Mouse (Mus musculus) lung, embryonic 16.5 days (tissue): Measurements from ENCODE around the gene Gcnt2. TPM values are rescaled to one million over a fixed set of nuclear protein-coding genes. Genes with fewer than 3 reads are reported as not detected.
"Not testable (repeated sequence)": the region's sequence is repeated elsewhere in the genome, so short reads cannot be mapped to it uniquely, and the experiment has no call there.

Experiments
- ATAC-seq: fragments of 200-750 bp; cut with Nextera tagmentation; 2 replicates; pipeline ENCODE4 v1.8.0; 2017; ENCODE audit warnings: low read depth, mild to moderate bottlenecking, moderate library complexity
- H3K27ac ChIP-seq: fragments of 300-500 bp; sonication (generic); 2 replicates; pipeline ENCODE4 v1.5.1; 2014; ENCODE audit warnings: mild to moderate bottlenecking, control low read depth, low read length
- H3K27me3 ChIP-seq: fragments of 300-500 bp; sonication (generic); 2 replicates; pipeline ENCODE4 v1.6.1; 2014; ENCODE audit warnings: low read depth, low read length, mixed read lengths; ENCODE audit not compliant: control insufficient read depth, insufficient read depth
- H3K36me3 ChIP-seq: fragments of 300-500 bp; sonication (generic); 2 replicates; pipeline ENCODE4 v1.6.1; 2014; ENCODE audit warnings: low read length; ENCODE audit not compliant: control insufficient read depth, insufficient read depth
- H3K4me1 ChIP-seq: fragments of 300-500 bp; sonication (generic); replicated peaks from 2 replicates; pipeline ENCODE4 v1.6.1; 2014; ENCODE audit warnings: low read length, mixed read lengths; ENCODE audit not compliant: control insufficient read depth, insufficient read depth
- H3K4me2 ChIP-seq: fragments of 300-500 bp; sonication (generic); 2 replicates; pipeline ENCODE4 v1.6.1; 2014; ENCODE audit warnings: low read depth, low read length, control low read depth
- H3K4me3 ChIP-seq: fragments of 300-500 bp; sonication (generic); 2 replicates; pipeline ENCODE4 v1.5.1; 2014; ENCODE audit warnings: mild to moderate bottlenecking, low read length, control low read depth
- H3K9ac ChIP-seq: fragments of 300-500 bp; sonication (generic); 2 replicates; pipeline ENCODE4 v1.6.1; 2014; ENCODE audit warnings: low read length, control low read depth
- H3K9me3 ChIP-seq: fragments of 300-500 bp; sonication (generic); 2 replicates; pipeline ENCODE4 v1.6.1; 2016; ENCODE audit warnings: low read length; ENCODE audit not compliant: control insufficient read depth
- WGBS: fragments of 180-500 bp; shearing (Covaris S2); extraction: QIAGEN DNeasy Blood & Tissue Kit; methylation state at CpG from one replicate; pipeline ENCODE4 v1.1.7; 2014; 5-methylcytosine and 5-hydroxymethylcytosine counted together
- polyA plus RNA-seq: library from polyadenylated mRNA; unstranded; fragments of >200 nt; fragmentation: Nextera tagmentation; extraction: Ambion mirVana; gene quantifications from 2 replicates; pipeline ENCODE4 v1.2.1, GENCODE M21; 2015

The Gcnt2 gene
- polyA plus RNA-seq, 1 experiment from 2014 or later: 4.5 TPM

GRCm38 (mm10) chr13:40982759-40983158 is 123.2 kb downstream of the Gcnt2 start:
- WGBS: 86% methylated on average over 1 of the region's 1 CpGs
- no peak overlapping the region for H3K27ac ChIP-seq
- H3K9ac ChIP-seq: no peak overlapping the region
- H3K4me2 ChIP-seq: no peak overlapping the region
- ATAC-seq: no peak
- H3K4me3 ChIP-seq: no peak overlapping the region
- 0 out of 2 replicates have a peak, but pooled peaks cover 3% of the 10 kb centered on the region for H3K4me1 ChIP-seq
- H3K9me3 ChIP-seq: no peaks in the 10 kb centered on the region
- no peaks in the 10 kb centered on the region for H3K27me3 ChIP-seq
- H3K36me3 ChIP-seq: no peaks in the 10 kb centered on the region

DNA sequence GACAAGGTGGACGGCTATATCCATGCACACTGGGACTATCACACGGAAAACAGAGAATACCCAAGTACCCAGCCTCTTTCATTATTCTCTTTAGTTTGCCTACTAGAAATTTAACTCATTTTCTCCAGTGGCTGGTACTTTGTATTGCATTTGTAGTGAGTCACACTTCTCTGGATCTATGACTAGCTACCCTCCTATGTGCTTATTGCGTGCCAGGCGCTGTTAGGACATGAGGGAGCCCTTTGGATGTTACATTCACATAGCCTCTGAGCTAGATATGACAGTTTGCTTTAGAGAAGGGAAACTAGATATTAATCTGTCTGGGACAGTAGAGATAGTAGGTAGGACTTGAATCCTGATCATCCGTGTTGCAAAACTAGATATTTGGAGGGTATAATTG is 126.5 kb downstream of the Gcnt2 start:
- H3K9ac ChIP-seq: no peak overlapping the region
- no peaks in the 10 kb centered on the region for H3K9me3 ChIP-seq
- no peak overlapping the region for H3K27ac ChIP-seq
- no peak for ATAC-seq
- no peaks in the 10 kb centered on the region for H3K4me1 ChIP-seq
- no peak overlapping the region for H3K4me3 ChIP-seq
- 89% methylated on average over 5 of the region's 5 CpGs for WGBS
- no peaks in the 10 kb centered on the region for H3K36me3 ChIP-seq
- no peaks in the 10 kb centered on the region for H3K27me3 ChIP-seq
- no peak overlapping the region for H3K4me2 ChIP-seq

DNA sequence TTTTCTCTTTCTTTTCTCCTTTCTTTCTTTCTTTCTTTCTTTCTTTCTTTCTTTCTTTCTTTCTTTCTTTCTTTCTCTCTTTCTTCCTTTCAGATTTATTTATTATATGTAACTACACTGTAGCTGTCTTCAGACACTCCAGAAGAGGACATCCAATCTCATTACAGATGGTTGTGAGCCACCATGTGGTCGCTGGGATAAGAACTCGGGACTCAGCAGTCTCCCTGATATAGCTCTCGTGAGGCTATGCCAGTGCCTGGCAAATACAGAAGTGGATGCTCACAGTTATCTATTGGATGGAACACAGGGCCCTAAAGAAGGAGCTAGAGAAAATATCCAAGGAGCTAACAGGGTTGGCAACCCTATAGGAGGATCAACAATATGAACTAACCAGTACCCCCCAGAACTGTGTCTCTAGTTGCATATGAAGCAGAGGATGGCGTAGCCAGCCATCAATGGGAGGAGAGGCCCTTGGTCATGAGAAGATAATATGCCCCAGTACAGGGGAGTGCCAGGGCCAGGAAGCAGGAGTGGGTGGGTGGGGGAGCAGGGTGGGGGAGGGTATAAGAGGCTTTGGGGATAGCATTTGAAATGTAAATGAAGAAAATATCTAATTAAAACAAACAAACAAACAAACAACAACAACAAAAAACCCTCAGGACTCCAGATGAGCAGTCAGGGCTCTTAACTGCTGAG is 128.2 kb downstream of the Gcnt2 start:
- ATAC-seq, H3K36me3 ChIP-seq, H3K9ac ChIP-seq, H3K4me3 ChIP-seq, H3K4me2 ChIP-seq, H3K27me3 ChIP-seq, H3K9me3 ChIP-seq, H3K27ac ChIP-seq, H3K4me1 ChIP-seq: not testable (repeated sequence)
- 60% methylated on average over 4 of the region's 4 CpGs for WGBS

DNA sequence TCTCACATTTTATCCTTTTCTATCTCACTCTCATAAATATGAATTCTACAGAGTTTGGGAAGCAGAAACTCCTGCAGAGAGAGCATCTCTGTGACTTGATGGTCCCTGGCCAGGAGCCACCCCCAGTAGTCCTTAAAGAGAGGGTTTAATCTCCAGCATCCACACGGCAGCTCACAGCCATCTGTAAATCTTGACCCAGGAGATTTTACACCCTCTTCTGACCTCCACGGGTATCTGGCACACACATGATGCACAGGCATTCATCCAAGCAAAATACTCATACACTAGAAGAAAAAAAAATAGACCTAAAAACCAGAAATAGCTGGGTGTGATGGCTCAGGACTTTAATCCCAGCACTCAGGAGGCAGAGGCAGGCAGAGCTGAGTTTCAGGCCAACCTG is 128.9 kb downstream of the Gcnt2 start:
- no peak overlapping the region for H3K4me3 ChIP-seq
- no peak overlapping the region for H3K4me2 ChIP-seq
- H3K4me1 ChIP-seq: no peaks in the 10 kb centered on the region
- no peak overlapping the region for H3K9ac ChIP-seq
- no peak for ATAC-seq
- 43% methylated on average over 2 of the region's 2 CpGs for WGBS
- H3K27ac ChIP-seq: no peak overlapping the region
- H3K27me3 ChIP-seq: no peaks in the 10 kb centered on the region
- H3K36me3 ChIP-seq: no peaks in the 10 kb centered on the region
- no peaks in the 10 kb centered on the region for H3K9me3 ChIP-seq

DNA sequence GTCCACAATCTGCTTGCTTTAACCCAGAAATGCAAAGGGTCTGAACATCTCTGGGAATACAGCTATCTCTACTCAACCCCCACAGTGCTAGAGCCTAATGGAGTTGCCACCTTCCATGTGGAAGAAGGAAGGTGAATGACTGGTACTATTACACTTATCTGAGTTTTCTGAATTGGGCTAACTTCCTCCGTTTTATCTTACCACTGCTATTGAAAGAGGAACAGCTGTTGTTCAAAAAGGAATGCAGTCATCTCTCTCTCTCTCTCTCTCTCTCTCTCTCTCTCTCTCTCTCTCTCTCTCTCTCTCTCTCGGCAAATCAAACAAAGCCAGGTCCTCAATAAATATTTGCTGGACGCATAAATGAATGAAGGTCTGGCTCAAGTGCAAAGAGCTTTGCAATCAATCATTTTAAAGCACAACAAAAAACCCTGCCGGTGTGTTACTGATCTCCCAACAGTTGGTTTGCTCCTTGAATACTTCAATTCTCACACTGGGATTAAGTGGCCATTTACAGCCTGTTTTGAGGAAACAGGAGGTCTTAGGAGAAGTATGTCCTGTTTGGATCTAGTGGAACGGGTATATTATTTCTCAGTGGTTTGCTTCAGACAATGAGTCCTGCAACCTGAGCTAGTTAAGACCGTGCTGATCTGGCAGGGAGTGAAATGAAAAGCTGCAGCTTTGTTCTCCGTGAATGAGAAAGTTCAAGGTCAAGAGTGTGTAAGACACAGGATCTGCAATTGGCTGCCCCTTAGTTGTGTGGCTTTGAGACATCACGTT is 135.1 kb downstream of the Gcnt2 start:
- Histone ChIP-seq H3K9ac (no peak overlapping the region), H3K36me3 (no peaks in the 10 kb centered on the region), H3K27me3 (no peaks in the 10 kb centered on the region), H3K27ac (no peak overlapping the region; the same call in 1 of the 2 replicates), H3K4me2 (peak overlapping the region; percentile 9), H3K4me1 (peaks cover 6% of the 10 kb centered on the region; the same call in 1 of the 2 replicates), H3K4me3 (no peak overlapping the region), H3K9me3 (no peaks in the 10 kb centered on the region)
- no peak for ATAC-seq
- WGBS: 5% methylated on average over 8 of the region's 8 CpGs

DNA sequence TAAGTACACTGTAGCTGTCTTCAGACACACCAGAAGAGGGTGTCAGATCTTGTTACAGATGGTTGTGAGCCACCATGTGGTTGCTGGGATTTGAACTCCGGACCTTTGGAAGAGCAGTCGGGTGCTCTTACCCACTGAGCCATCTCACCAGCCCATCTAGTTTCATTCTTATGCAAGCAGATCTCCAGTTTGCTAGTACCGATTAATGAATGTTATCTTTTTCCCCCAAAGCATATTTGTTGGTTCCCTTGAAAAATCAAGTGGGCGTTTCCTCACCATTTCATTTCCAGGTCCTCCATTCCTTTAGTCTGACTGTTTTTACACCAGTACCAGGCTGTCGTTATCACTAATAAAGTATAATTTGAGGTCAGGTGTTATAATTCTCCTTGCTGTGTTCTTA is 139.0 kb downstream of the Gcnt2 start:
- peaks cover 13% of the 10 kb centered on the region for H3K4me1 ChIP-seq

GRCm38 (mm10) chr13:41000140-41000925 is 140.8 kb downstream of the Gcnt2 start:
- Histone ChIP-seq H3K27ac (peak overlapping the region; percentile 100), H3K9me3 (no peaks in the 10 kb centered on the region), H3K36me3 (peaks cover 5% of the 10 kb centered on the region), H3K4me1 (peaks cover 7% of the 10 kb centered on the region), H3K4me3 (peak overlapping the region; percentile 86), H3K9ac (peak overlapping the region; percentile 85), H3K4me2 (peak overlapping the region; percentile 87), H3K27me3 (no peaks in the 10 kb centered on the region)
- whole genome bisulfite sequencing: under 1% methylated on average over 25 of the region's 25 CpGs
- peak; percentile 64 for ATAC-seq

More for the DNA sequence above, 139.0 kb downstream of the Gcnt2 start:
- ATAC-seq, H3K4me2 ChIP-seq, H3K9ac ChIP-seq, H3K4me3 ChIP-seq, H3K27ac ChIP-seq, H3K9me3 ChIP-seq, H3K36me3 ChIP-seq, H3K27me3 ChIP-seq: not testable (repeated sequence)
- 80% methylated on average over 4 of the region's 5 CpGs for WGBS

DNA sequence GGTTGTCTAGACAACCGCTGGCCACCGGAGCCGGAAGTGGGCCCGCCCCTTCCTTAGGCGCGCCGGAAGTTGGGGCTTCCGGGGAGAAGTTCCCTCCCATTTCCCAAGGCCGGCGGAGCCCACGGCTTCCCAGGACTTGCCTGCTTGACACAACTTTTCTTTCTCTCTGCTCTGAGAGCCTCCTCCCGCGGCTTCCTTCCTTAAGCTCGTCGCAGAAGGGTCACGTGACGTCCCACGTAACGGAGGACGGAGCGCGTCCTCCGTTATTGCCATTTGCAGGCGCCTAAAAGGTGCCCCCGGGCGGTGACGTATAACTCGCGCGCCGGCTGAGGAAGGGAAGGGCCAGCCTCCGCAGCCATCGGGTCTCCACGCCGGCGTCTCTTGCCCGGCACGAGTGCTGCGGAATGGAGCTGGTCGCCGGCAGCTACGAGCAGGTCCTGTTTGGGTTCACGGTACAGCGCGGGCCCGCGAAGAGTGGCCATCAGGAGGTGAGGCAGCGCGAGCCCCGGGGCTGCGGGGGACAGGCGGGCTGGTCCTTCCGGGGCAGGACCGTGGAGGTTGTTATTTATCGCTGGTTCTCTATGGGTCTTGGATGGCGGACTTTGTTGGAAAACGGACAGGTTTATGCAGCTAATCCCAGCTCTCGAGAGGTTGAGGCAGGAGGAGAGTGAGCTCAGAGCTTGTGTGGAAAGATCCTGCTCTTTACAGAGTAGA is 141.5 kb downstream of the Gcnt2 start, which contains the start of gene Pak1ip1:
TSS of gene Pak1ip1 (plus strand) at position 98 of the 714 bp plus-strand sequence.
- Histone ChIP-seq H3K4me2 (peak within 1 kb of the TSS; percentile 87), H3K9me3 (no peaks in the 10 kb centered on the region), H3K9ac (peak within 1 kb of the TSS; percentile 85), H3K36me3 (peaks cover 9% of the 10 kb centered on the region), H3K27me3 (no peaks in the 10 kb centered on the region), H3K4me3 (peak within 1 kb of the TSS; percentile 86), H3K4me1 (peaks cover 7% of the 10 kb centered on the region), H3K27ac (peak within 1 kb of the TSS; percentile 100)
- peak; percentile 97 for ATAC-seq
- under 1% methylated on average over 58 of the region's 58 CpGs for WGBS
